Mouse (Mus musculus) CH12.LX (cell line): ENCODE measurements around the gene Eml2. TPM values are rescaled to one million over a fixed set of nuclear protein-coding genes. Genes with fewer than 3 reads are reported as not detected.

Source experiments
- DNase-seq: peaks from one replicate; pipeline ENCODE4 v3.0.0-alpha.2; 2013; ENCODE audit errors: extremely low read depth
- H3K27ac ChIP-seq: 2 replicates; pipeline ENCODE4 v1.5.1; 2012; ENCODE audit warnings: low read depth, mild to moderate bottlenecking, control low read depth, moderate library complexity; ENCODE audit not compliant: insufficient read depth
- H3K27me3 ChIP-seq: replicated peaks from 2 replicates; pipeline ENCODE3; 2012; ENCODE audit warnings: inconsistent platforms
- H3K36me3 ChIP-seq, 2 experiments: replicated peaks in 1 of 2; 2 replicates each; pipeline versions ENCODE3 to v1.6.1; 2012; ENCODE audit warnings: inconsistent platforms in 1 of 2, low read length in 1 of 2, mild to moderate bottlenecking in 1 of 2, mixed read lengths in 1 of 2, moderate library complexity in 1 of 2; ENCODE audit not compliant: control insufficient read depth in 1 of 2, insufficient read depth in 1 of 2
- H3K4me1 ChIP-seq, 2 experiments: 2 replicates each; pipeline ENCODE4 v1.6.1; 2012; ENCODE audit warnings: inconsistent platforms in 1 of 2, moderate library complexity in 1 of 2; ENCODE audit not compliant: insufficient read depth in 2 of 2, control insufficient read depth in 1 of 2
- H3K4me2 ChIP-seq: 2 replicates; pipeline ENCODE4 v1.6.1; 2012; ENCODE audit warnings: low read depth, mild to moderate bottlenecking, control low read depth; ENCODE audit not compliant: poor library complexity, insufficient read depth, severe bottlenecking
- H3K4me3 ChIP-seq, 3 experiments: fragments of 150-350 bp in 1 of 3; sonication (generic) in 1 of 3; replicated peaks in 1 of 3; 2 replicates each; pipeline versions ENCODE3 to v1.5.1; 2011 to 2012; ENCODE audit warnings: low read depth in 2 of 3, low read length in 2 of 3, mild to moderate bottlenecking in 2 of 3, moderate library complexity in 2 of 3, control low read depth in 1 of 3, improper control_type of control experiment in 1 of 3, inconsistent platforms in 1 of 3, mixed read lengths in 1 of 3; ENCODE audit not compliant: poor library complexity in 1 of 3
- H3K79me2 ChIP-seq: replicated peaks from 2 replicates; pipeline ENCODE4 v1.6.1; 2012; ENCODE audit warnings: mild to moderate bottlenecking, moderate library complexity; ENCODE audit not compliant: control insufficient read depth, poor library complexity, insufficient read depth, severe bottlenecking; ENCODE audit errors: extremely low read depth
- H3K9ac ChIP-seq: 2 replicates; pipeline ENCODE4 v1.6.1; 2012; ENCODE audit warnings: low read depth, mild to moderate bottlenecking, control low read depth, moderate library complexity; ENCODE audit not compliant: insufficient read depth
- H3K9me3 ChIP-seq: replicated peaks from 2 replicates; pipeline ENCODE3; 2012; ENCODE audit warnings: low read length, inconsistent platforms, mixed read lengths
- CHD1 ChIP-seq: IDR thresholded peaks from 2 replicates; pipeline ENCODE4 v1.6.1; 2012; ENCODE audit warnings: low read depth, low read length, improper control_type of control experiment, inconsistent platforms
- CHD2 ChIP-seq: IDR thresholded peaks from 2 replicates; pipeline ENCODE4 v1.6.1; 2011; ENCODE audit warnings: low read length, improper control_type of control experiment
- CTCF ChIP-seq, 2 experiments: IDR thresholded peaks in 1 of 2; conservative IDR thresholded peaks in 1 of 2; 2 replicates each; pipeline ENCODE4 v1.5.1; 2011 to 2012; ENCODE audit warnings: low read depth in 2 of 2, low read length in 2 of 2, improper control_type of control experiment in 1 of 2, inconsistent platforms in 1 of 2, mild to moderate bottlenecking in 1 of 2, moderate library complexity in 1 of 2
- EP300 ChIP-seq: IDR thresholded peaks from 2 replicates; pipeline ENCODE4 v1.6.1; 2011; ENCODE audit warnings: low read length, improper control_type of control experiment
- GABPA ChIP-seq: IDR thresholded peaks from 2 replicates; pipeline ENCODE4 v1.6.1; 2012; ENCODE audit warnings: low read depth, low read length, improper control_type of control experiment, inconsistent platforms; ENCODE audit not compliant: insufficient replicate concordance
- IRF4 ChIP-seq: IDR thresholded peaks from 2 replicates; pipeline ENCODE4 v1.6.1; 2014; ENCODE audit warnings: low read depth, mild to moderate bottlenecking, inconsistent platforms, low read length, improper control_type of control experiment
- JUN ChIP-seq: IDR thresholded peaks from 2 replicates; pipeline ENCODE4 v1.6.1; 2011; ENCODE audit warnings: low read depth, mild to moderate bottlenecking, low read length, improper control_type of control experiment, moderate library complexity; ENCODE audit not compliant: insufficient read depth
- JUND ChIP-seq: conservative IDR thresholded peaks from 2 replicates; pipeline ENCODE4 v1.6.1; 2011; ENCODE audit warnings: low read depth, low read length, improper control_type of control experiment
- MAX ChIP-seq: IDR thresholded peaks from 2 replicates; pipeline ENCODE4 v1.6.1; 2011; ENCODE audit warnings: low read length, improper control_type of control experiment
- MAZ ChIP-seq: IDR thresholded peaks from 2 replicates; pipeline ENCODE4 v1.6.1; 2012; ENCODE audit warnings: low read depth, mild to moderate bottlenecking, inconsistent platforms, low read length, improper control_type of control experiment, moderate library complexity
- MEF2A ChIP-seq: IDR thresholded peaks from 2 replicates; pipeline ENCODE4 v1.6.1; 2014; ENCODE audit warnings: low read depth, mild to moderate bottlenecking, inconsistent platforms, low read length, improper control_type of control experiment, borderline replicate concordance
- MYC ChIP-seq: IDR thresholded peaks from 2 replicates; pipeline ENCODE4 v1.6.1; 2011; ENCODE audit warnings: low read depth, mild to moderate bottlenecking, improper control_type of control experiment, low read length
- NELFE ChIP-seq: IDR thresholded peaks from 2 replicates; pipeline ENCODE4 v1.6.1; 2011; ENCODE audit warnings: low read depth, low read length, improper control_type of control experiment
- PAX5 ChIP-seq: IDR thresholded peaks from 2 replicates; pipeline ENCODE4 v1.6.1; 2012; ENCODE audit warnings: low read length, inconsistent platforms, mixed read lengths
- SMC3 ChIP-seq: IDR thresholded peaks from 2 replicates; pipeline ENCODE4 v1.6.1; 2011; ENCODE audit warnings: low read depth, low read length, improper control_type of control experiment
- TBP ChIP-seq: conservative IDR thresholded peaks from 2 replicates; pipeline ENCODE4 v1.6.1; 2011; ENCODE audit warnings: low read depth, low read length, improper control_type of control experiment
- TCF12 ChIP-seq: IDR thresholded peaks from 2 replicates; pipeline ENCODE4 v1.6.1; 2014; ENCODE audit warnings: low read depth, mild to moderate bottlenecking, inconsistent platforms, low read length, improper control_type of control experiment
- UBTF ChIP-seq: IDR thresholded peaks from 2 replicates; pipeline ENCODE4 v1.6.1; 2012; ENCODE audit warnings: low read depth, mild to moderate bottlenecking, inconsistent platforms, low read length, improper control_type of control experiment, moderate library complexity
- USF1 ChIP-seq: IDR thresholded peaks from 2 replicates; pipeline ENCODE4 v1.6.1; 2014; ENCODE audit warnings: low read depth, mild to moderate bottlenecking, inconsistent platforms, low read length, improper control_type of control experiment
- USF2 ChIP-seq: conservative IDR thresholded peaks from 2 replicates; pipeline ENCODE4 v1.6.1; 2011; ENCODE audit warnings: low read depth, low read length, improper control_type of control experiment
- dilution Hi-C: fragments of 300-500 bp; cut with MboI; formaldehyde crosslinking; loops from 2 replicates; pipeline ENCODE4 v1.14.3; 2020; ENCODE audit warnings: low sequenced_read_pairs; ENCODE audit not compliant: extremely low pct_unique_long_range_greater_than_20kb, extremely low pct_ligation_motif_present
- in situ Hi-C: fragments of 300-500 bp; cut with MboI; formaldehyde crosslinking; loops from 3 replicates; pipeline ENCODE4 v1.14.3; 2019; ENCODE audit warnings: low sequenced_read_pairs, low pct_ligation_motif_present, low pct_unique_long_range_greater_than_20kb, mixed read lengths
- polyA plus RNA-seq: library from polyadenylated mRNA; unstranded; fragments of >175 nt; gene quantifications from 2 replicates; pipeline ENCODE4 v1.2.1, GENCODE M21; 2012; ENCODE audit warnings: low read depth; ENCODE audit not compliant: insufficient read length
- total RNA-seq, 2 experiments: library from RNA; depleted of rRNA; stranded (reverse); fragments of 300-350 nt in 1 of 2; fragments of >200 nt in 1 of 2; gene quantifications; 2 replicates each; pipeline ENCODE4 v1.2.3; 2012 to 2014

The Eml2 gene
- total and polyA plus RNA-seq, 3 experiments = 12.3 to 52.4 (median 29.1) TPM

DNA sequence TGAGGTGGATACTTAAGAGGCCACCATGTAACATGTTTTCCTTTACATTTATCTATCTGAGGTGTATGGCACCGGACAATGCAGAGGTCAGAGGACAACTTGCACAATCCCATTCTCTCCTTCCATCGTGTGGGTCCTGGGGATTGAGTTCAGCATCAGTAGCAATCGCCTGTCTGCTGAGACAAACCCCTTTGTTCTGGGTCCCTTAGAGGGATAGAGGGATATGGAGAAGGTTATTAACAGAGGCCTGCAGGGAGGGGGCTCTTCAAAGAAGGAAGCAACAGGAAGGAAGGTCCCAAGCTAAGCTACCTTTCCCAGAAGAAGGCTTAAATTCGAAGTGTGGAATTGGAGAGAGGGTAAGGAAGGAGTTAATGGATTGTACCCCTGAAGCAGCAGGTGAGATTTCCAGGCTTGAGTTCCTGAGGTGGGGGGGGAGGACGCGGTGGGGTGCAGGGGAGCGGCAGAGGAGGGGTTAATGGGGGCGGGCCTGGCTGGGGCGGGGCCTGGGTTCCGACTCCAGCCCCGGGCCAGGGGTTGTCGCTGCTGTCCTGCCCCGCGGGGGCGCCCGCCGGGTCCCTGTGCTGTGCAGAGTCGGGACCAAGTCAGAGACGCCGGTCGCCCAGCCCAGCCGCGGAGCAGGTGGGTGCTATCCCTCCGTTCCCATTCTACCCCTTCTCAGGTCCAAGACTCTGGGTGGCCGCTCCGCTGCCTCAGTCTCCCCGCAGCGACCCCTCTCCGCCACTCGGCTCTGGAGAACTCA lies 36.0 kb downstream of the Eml2 start, which contains the start of gene Gpr4:
Gpr4 (plus strand) TSS at position 543 of the 760 bp plus-strand sequence.
- no peak within 1 kb of the TSS for H3K9ac ChIP-seq
- H3K27ac ChIP-seq = no peak within 1 kb of the TSS
- DNase-seq = no peak
- peaks cover 3 to 11% of the 10 kb centered on the region in 2 experiments for H3K36me3 ChIP-seq
- H3K4me2 ChIP-seq = no peak within 1 kb of the TSS
- H3K79me2 ChIP-seq = no peaks in the 10 kb centered on the region
- peaks cover 3 to 7% of the 10 kb centered on the region in 2 experiments; a peak in 3 of 4 replicates for H3K4me1 ChIP-seq
- dilution Hi-C loops = no loop called here
- no peak within 1 kb of the TSS for H3K4me3 ChIP-seq
- TF ChIP-seq GABPA (no peak), USF2 (no peak), MYC (no peak), CHD1 (no peak), CHD2 (no peak), USF1 (no peak), TBP (no peak), UBTF (no peak), EP300 (no peak), JUN (no peak), SMC3 (no peak), TCF12 (no peak), JUND (no peak), MEF2A (no peak), MAX (no peak), NELFE (no peak), IRF4 (no peak), MAZ (no peak)
- H3K27me3 ChIP-seq = no peaks in the 10 kb centered on the region
- H3K9me3 ChIP-seq = peaks cover 8% of the 10 kb centered on the region
- in situ Hi-C loops = no loop called here

DNA sequence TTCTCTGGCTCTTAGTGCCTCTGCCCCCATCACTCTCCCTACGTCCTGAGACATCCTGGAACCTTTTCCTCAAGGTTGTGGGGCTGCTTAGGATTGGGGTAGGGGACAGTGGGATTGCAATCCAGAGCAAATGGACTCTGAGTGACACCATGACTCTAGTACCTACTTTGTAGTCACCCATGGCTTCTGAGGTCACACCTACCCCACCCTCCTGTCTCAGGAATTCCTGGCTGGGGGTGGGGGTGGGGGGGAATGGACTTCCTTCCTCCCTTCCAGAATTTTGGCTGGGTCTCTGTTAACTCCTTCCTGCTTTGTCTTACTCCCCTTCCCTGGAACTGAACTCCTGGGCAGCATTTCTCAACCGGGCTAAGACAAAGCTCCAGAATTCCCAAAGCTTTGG lies 37.2 kb downstream of the Eml2 start:
- DNase-seq = no peak
- peaks cover 1 to 18% of the 10 kb centered on the region in 2 experiments; a peak in 2 of 4 replicates for H3K4me1 ChIP-seq
- H3K27me3 ChIP-seq = no peaks in the 10 kb centered on the region
- H3K27ac ChIP-seq = no peak overlapping the region
- H3K36me3 ChIP-seq = peaks cover 0 to 2% of the 10 kb centered on the region in 2 experiments
- no peak overlapping the region for H3K4me3 ChIP-seq
- H3K4me2 ChIP-seq = no peak overlapping the region
- no peak overlapping the region for H3K9ac ChIP-seq
- peaks cover 8% of the 10 kb centered on the region for H3K9me3 ChIP-seq
- no peak for TF ChIP-seq PAX5
- no peak for TF ChIP-seq CTCF (conservative IDR thresholded peaks at IDR 0.05 in 1 of 2, IDR thresholded peaks at IDR 0.05 in 1 of 2; ENCODE audit: low read depth in 2 of 2, low read length in 2 of 2)
- dilution Hi-C loops (no loop called here), in situ Hi-C loops (no loop called here)
- no peaks in the 10 kb centered on the region for H3K79me2 ChIP-seq
